23 mouse cellular contexts compared by ENCODE assay signal in genomic region chr11:4740785-4741184, GRCm38 (mm10). TPM values are rescaled to one million over a fixed set of nuclear protein-coding genes. Genes with fewer than 3 reads are reported as not detected.
"Had no signal": no experiment of that assay in that cellular context is flagged by ENCODE, and none has a peak within 500 bp of the region (broad histone marks: within the 10 kb centered on the region; RNA-seq: fewer than 3 reads in every experiment).

No protein-coding gene starts in this region.

- ATAC-seq: intestine, embryonic 15.5 days; midbrain, embryonic 16.5 days had no signal

- DNase-seq: kidney, adult 11 months; kidney, adult 8-10 months; kidney, postnatal 10 days; kidney, postnatal 36 days; lung, adult 18-20 months; lung, postnatal 10 days; lung, postnatal 4 days; retina, postnatal 1 day; thymus, adult 18-20 months; thymus, postnatal 36 days had no signal

- H3K27ac ChIP-seq: intestine, embryonic 15.5 days; kidney, embryonic 15.5 days; limb, embryonic 10.5 days; limb, embryonic 13.5 days; lung, embryonic 15.5 days; midbrain, embryonic 12.5 days; neural tube, embryonic 13.5 days had no signal

- H3K36me3 ChIP-seq: intestine, embryonic 15.5 days; kidney, embryonic 15.5 days; lung, embryonic 15.5 days had no signal

- H3K4me3 ChIP-seq: intestine, embryonic 15.5 days; kidney, embryonic 15.5 days; limb, embryonic 10.5 days; limb, embryonic 13.5 days; lung, embryonic 15.5 days; midbrain, embryonic 12.5 days; myocyte; neural tube, embryonic 13.5 days had no signal

- H3K4me2 ChIP-seq: intestine, embryonic 15.5 days; kidney, embryonic 15.5 days; limb, embryonic 13.5 days; lung, embryonic 15.5 days; midbrain, embryonic 12.5 days; neural tube, embryonic 13.5 days had no signal

- H3K9ac ChIP-seq: intestine, embryonic 15.5 days; kidney, embryonic 15.5 days; limb, embryonic 13.5 days; lung, embryonic 15.5 days; midbrain, embryonic 12.5 days; neural tube, embryonic 13.5 days had no signal

- H3K9me3 ChIP-seq: intestine, embryonic 15.5 days; kidney, embryonic 15.5 days; limb, embryonic 10.5 days; limb, embryonic 13.5 days; lung, embryonic 15.5 days; midbrain, embryonic 12.5 days; neural tube, embryonic 13.5 days had no signal

RNA-seq across cellular contexts. Expression of gene Cabp7, which starts 5.8 kb away (rescaled TPM):
- total RNA-seq: megakaryocyte progenitor cell, adult 5-6 weeks; monocyte, adult 5-6 weeks had no signal
- polyA plus RNA-seq: lung, embryonic 15.5 days; small intestine, adult 2 months; spleen, adult 2 months had no signal
